Mouse (Mus musculus): ENCODE data around the gene Cd37.

Gene Cd37

DNA sequence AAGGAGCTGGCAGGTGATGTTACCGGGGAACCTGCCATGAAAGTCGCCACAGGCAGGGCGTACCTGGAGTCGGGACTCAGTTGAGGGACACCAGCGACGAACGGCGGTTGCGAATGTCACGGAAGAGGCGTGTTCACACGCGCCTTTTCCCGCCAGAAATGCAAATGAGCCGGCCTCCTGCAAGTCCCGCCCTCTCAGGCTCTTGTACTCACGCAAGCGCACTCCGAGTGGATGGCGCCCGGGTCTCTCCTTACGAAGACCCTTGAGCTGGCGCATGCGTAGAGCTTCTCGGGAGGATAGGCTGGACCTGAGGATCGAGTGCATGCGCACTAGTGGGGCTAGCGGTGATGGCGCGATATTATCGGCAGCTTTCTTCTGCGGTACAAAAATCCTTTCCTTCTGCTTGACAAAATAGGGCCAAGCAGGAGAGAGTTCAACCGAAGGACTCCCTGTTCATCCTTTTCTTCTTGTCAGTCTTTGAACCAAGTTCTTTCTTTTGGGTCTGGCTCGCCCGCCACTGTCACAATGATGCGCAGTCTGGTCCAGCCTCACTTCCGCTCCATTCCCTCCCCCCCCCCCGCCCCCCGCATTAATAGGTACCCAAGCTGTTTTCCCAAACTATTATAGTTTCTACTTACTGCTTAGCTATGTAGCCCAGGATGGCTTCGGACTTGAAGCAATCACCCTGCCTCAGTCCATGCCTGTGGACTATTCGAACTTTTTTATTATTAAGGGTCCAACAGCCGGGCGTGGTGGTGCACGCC lies 34.4 kb downstream of the Cd37 start, which contains the start of gene Ccdc155:
Gene Ccdc155, minus strand, starts transcription at position 513 of the 764 bp plus-strand sequence.
- DNase-seq (ENCODE audit: low read depth, low spot score), result peak; percentile 91

DNA sequence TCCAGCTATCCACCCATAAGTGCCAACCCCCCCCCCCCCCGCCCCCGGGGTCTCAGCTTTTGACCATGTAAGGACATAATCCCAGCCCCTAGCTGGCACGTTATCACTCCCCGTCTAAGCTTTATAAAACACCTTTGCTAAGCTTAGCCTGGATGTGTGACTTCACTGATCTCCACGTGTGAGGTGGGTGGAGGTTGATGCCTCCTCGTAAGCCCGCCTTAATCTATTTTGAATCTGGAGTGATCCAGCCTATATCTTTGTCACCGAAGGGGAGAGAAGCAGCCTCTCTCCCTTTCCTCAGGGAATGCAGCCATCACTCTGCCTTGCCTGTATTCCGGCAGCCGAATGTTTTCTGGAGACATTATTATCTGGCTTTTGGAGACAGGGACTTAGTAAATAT lies 36.3 kb downstream of the Cd37 start:
- DNase-seq (ENCODE audit: low read depth, low spot score), result no peak

DNA sequence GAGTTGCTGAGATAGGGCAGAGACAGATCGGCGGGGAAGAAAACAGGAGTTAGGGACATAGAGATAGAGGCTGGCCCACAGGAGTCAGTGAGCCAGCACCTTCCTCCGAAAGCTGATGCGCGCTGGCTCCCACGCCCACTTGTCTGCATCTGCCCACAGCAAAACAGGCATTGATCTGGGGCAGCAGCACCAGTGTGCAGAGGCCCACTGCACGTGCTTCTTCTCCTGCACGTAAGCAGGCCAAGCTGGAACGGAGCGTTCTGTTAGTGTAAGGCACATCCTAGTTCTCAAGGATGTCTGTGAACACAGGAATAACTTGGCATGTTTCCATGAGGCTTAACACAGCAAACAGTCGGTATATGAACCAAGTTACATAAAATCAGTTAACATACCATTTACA lies 40.0 kb downstream of the Cd37 start:
- DNase-seq (ENCODE audit: low read depth, low spot score), result no peak

DNA sequence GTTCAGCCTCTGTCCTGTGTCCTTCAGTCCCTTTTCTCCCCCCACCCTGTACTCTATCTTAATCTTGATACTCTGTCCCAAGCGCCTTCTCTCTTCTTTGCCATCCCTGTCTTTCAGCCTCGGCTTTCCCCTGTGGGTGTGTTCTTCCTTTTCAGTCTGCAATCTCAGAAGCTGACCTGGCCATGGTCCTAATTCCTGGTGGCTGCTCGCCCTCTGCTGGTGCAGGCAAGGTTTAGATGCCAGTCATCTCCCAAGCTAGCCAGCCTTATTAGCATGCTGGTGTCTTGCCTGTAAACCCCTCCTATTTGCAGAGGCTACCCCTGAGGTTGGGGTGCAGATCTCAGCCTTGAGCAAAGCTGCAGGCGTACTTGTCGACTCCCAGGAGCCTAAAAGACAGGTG lies 40.5 kb downstream of the Cd37 start:
- peak; percentile 46 for DNase-seq (ENCODE audit: low read depth, low spot score)

DNA sequence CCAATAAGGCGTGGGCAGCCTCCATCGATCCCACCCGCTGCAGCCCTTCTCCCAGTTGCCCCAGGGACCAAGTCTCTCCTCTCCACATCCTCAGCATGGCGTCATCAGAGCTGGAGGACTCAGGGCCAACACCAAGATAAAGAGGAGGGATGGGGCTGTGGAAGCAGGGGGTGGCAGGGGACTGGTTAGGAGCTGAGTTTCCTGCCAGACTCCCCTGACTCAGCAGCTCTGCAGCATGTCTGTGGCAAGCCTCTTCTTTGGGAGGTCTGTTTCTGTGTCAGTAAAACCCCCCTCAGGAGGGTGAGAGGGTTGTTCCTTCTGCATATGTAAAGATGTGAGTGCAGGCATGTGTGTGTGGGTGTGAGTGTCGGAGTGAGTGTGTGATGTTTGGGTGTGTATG lies 41.9 kb downstream of the Cd37 start:
- DNase-seq (ENCODE audit: low read depth, low spot score), result no peak

DNA sequence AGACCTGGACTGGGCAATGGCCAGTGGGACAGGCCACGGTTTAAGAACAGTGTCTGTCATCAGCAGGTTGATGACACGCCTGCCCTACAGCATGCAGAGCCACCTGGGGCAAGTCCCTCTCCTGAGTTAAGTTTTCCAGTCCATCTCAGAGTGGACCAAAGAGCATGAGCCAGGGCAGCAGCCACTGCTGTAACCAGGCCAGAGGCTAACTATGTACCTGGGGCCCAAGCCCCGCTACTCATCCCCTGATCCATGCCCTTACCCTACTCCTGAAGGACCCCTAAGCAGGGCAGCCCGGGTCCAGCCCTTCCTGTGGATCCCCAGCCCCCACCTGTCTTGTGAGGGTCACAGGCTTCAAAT lies 42.8 kb downstream of the Cd37 start:
- DNase-seq (ENCODE audit: low read depth, low spot score), result no peak

DNA sequence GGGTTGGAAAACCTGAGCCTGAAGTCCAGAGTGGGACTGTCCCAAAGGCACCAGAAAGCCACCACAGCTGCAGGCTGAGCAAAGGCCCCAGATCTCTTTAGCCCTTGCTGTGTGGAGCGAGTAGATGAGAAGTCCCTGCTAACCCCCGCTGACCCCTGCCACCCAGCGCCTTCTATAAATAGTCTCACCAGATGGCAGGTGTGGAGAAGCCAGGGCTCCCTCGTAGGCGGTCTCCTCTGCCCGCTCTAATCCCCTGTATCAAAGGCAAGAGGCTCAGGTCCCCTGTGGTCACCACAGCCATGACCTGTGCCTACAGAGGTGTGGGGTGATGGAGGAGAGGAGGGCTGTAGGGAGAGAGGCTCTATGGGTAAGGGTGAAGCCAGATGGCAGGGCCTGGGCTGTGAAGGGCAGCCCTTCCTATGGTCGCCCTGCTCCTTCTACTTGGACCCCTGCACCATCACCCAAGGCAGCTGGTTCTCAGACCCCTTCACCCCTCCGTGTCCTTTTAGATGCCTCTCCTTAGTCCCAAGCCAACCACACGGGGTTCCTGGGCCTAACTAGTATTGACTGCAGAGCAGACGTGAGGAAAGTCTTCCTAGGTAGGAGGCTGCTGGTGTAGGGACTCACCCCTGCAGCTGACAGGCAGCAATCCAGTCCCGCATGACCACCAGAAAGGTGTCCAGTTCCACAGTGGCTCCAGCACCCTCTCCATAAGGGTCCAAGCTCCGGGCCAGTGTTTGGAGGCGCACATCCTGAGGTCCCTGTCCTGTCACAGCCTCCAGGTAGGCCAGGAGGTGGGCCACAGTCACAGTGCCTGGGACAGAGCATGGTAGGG lies 43.4 kb downstream of the Cd37 start:
- DNase-seq (ENCODE audit: low read depth, low spot score), result no peak

DNA sequence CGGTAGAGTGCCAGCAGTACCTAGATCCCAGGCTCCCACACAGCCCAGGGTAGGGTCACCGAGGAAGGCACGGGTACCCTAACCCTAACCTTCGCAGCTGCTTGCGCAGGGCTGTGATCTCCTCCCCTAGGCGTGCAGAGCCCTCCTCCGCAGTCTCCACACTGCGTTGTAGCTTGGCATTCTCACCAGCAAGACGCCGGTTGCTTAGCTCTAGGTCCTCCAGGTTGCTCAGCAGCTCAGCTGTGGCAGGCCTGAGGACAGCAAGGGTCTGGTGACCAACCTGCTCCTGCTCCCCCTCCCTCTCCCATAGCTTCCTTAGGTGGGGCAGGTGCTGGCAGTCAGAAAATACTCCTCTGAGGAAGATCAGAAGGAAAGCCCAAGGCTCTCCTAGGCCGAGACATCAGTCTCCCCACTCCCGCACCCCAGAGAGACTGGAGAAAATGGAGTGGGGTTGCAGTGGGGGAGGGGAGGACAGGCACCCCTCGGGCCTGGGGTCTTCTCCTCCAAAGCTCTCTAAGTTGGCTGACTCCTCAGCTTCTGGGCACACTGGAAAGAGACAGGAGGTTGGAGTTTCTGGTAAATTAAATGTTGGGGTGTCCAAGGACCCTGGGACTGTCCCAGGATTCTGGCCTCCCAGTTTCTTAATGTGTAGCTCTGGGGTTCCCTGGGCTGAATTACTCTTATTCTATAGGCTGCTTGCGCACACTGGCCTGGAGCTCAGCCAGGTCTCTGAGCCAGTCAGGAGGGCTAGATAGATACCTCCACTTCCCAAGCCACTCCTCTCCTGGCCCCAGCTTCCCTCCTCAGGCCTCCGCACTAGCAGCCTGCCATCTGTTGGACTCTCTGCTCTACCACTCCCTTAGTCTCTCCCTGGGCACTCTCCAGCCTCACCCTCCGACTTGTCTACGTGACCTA lies 44.8 kb downstream of the Cd37 start:
- DNase-seq (ENCODE audit: low read depth, low spot score), result no peak

DNA sequence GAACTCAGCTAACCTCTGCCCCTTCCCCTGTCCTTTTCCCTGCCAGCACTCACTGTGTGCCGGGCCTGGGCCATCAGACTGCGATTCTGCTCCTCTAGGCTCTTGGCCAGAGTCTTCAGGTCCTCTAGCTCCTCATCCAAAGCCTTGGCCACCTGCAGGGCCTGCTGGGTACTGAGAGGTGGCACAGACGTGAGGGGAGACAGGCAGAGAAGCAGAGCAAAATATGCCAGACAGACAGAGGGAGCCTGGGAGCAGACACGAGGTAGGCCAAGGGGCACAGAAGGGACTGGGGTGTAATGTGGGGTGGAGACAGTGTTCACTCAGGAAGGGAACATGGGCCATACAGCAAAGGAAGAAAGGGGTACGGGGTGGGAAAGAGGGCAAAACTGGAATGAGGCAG lies 45.5 kb downstream of the Cd37 start:
- DNase-seq (ENCODE audit: low read depth, low spot score), result no peak

DNA sequence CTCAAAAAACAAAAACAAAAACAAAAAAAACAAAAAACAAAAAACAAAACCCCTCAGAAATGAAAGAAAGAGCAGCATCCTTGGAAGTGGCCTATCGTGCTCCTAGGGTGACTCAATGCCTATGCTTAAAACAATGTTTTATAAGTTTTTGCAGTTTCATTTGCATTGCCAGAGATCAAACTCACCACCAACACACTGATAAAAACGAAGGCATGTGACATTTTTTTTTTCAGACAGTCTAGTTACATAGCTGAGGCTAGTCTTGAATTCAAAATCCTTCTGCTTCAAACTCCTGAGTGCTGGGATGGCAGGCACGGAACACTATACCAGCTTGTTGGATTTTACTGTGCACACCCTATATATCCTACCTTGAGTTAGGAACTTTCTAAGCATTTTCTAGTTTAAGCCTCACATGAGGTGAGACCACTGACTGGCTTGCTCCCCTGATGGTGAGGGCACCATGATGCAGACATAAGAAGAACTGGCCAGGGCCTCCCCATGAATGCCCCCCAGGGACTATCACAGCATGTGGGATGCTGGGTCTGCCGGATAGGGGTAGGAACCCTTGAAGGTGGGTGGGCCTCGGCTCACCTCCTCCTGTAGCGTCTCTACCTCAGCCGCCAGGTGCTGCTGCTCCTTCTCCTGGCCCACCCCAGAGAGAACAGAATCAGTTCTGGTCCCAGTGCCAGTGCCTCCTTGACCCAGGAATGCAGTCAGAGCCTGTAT lies 46.2 kb downstream of the Cd37 start:
- DNase-seq (ENCODE audit: low read depth, low spot score), result no peak

DNA sequence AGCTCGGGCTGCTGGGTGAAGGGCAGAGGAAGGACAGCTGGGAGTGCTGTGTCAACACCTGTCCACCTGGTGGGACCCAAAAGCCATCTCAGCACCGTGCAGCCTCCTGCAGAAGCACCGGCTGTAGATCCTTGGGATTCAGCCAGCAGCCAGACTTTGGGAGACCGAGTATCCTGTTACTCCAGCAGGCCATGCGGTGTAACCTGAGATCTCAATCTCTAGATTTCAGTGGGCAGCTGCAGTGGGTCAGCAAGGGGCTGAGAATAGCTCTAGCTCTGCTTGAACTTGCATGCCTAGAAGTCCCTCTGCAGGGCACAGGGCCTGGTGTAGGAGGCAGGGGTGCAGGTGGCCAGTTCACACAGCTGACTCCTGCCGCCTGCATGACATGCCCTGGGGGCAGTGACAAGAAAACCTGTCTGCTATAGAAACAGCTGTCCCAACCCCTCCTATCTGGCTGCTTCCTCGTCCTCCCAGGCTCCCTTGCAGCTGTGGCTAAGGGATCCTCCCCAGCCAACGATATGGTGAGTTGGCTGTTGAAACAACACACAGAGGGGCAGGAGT lies 47.0 kb downstream of the Cd37 start:
- DNase-seq (ENCODE audit: low read depth, low spot score), result no peak

DNA sequence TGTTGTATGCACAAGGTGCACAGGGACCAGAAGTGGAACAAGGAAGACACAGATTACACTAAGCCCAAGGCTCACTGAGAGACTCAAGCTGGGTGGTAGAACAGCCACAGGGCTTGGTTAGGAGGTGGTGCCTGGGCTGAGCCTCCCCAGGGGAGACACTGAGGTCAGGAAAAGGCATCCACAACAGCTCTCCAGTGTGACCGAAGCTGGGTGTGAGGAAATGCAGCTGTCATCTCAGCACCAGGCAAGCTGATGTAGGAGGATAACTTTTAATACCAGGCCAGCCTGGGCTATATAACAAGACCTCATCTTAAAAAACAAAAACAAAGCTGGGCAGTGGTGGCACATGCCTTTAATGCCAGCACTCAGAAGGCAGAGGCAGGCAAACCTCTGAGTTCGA lies 47.8 kb downstream of the Cd37 start:
- no peak for DNase-seq (ENCODE audit: low read depth, low spot score)

DNA sequence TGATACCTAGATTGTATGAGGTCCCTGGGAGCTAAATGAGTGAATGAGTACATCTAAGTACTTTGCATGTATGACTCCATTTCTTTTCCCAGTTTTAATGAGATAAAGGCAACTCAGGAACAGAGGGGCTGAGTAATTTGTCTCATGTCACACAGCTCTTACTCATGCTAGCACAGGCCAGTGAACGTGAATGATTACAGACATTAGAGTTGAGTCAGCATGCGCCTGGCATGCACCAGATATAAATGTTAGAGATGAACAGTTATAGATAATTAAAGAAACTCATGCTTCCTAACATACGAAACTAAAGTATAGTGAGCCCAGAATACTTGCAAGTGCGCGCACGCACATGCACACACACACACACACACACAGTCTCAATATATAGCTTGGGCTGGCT lies 48.7 kb downstream of the Cd37 start:
- no peak for DNase-seq (ENCODE audit: low read depth, low spot score)

DNA sequence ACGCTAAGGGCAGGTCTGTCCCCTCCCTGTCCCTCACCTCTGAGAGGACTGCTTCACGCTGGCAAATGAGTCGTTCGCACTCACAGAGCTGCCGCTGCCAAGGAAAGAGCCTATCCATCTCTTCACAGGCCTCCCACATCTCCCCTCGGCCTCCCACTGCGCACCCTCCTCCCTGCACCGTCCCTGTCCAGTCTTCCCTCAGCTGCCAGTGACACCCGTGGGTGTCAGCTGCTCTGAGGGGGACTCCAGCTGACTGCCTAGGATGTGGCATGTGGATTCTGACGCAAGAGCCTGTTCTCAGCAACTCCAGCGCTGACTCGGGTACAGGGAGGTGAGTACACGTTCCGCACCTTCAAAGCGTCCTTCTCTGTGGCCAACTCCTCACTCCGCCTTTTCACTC lies 49.3 kb downstream of the Cd37 start:
- no peak for DNase-seq (ENCODE audit: low read depth, low spot score)

DNA sequence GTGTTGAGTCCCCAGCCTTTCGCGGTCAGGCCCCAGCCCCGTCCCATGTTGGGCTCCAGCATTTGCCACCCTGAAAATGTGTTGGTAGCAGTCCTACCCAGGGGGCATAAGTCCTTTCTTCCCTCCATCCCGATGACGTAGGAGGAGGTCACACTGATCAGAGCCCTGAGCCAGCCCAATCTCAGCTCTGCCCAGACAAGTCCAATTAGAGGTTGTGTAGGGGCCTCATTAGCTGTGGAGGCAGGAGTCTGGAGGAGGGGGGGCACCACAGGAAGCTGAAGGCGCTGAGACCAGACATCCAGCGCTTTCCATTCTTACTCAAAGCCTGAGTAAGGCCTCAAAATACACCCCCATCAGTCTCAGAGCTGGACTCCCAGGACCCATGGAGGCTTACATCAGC lies 53.0 kb downstream of the Cd37 start:
- no peak for DNase-seq (ENCODE audit: low read depth, low spot score)

DNA sequence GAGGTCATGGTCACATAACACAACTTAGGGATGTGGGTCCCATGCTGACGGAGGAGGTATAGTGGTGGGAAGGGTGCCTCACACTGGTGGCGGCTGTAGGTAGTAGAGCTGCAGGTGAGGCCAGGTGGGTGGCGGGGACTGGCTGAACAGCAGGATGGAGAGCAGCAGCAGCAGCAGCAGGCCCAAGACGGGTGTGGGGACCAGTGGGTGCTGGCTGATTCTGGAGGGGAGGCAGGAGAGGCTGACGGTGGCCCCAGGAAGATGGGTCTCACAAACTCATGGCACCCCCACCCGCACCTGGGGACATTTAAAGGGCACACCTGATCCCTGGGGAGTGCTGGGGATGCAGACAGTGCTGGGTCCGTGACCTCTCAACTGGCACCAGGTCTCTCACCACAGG lies 55.2 kb downstream of the Cd37 start:
- DNase-seq (ENCODE audit: low read depth, low spot score), result no peak

Measured in brain, embryonic 18.5 days (tissue).